Mouse (Mus musculus) midbrain, embryonic 15.5 days (tissue): ENCODE results near the gene Vps33b. TPM values are rescaled to one million over a fixed set of nuclear protein-coding genes. Genes with fewer than 3 reads are reported as not detected.

ENCODE experiments used
- ATAC-seq: fragments of 200-750 bp; cut with Nextera tagmentation; replicated peaks from 2 replicates; pipeline ENCODE4 v1.8.0; 2017; ENCODE audit warnings: moderate TSS enrichment
- H3K27ac ChIP-seq: fragments of 300-500 bp; sonication (generic); 2 replicates; pipeline ENCODE4 v1.5.1; 2015; ENCODE audit warnings: mild to moderate bottlenecking, inconsistent platforms
- H3K27me3 ChIP-seq: fragments of 300-500 bp; sonication (generic); replicated peaks from 2 replicates; pipeline ENCODE4 v1.6.1; 2015; ENCODE audit warnings: inconsistent platforms
- H3K36me3 ChIP-seq: fragments of 300-500 bp; sonication (generic); replicated peaks from 2 replicates; pipeline ENCODE4 v1.6.1; 2015; ENCODE audit warnings: inconsistent platforms
- H3K4me1 ChIP-seq: fragments of 300-500 bp; sonication (generic); 2 replicates; pipeline ENCODE4 v1.6.1; 2015; ENCODE audit warnings: inconsistent platforms
- H3K4me2 ChIP-seq: fragments of 300-500 bp; sonication (generic); 2 replicates; pipeline ENCODE4 v1.6.1; 2015; ENCODE audit warnings: inconsistent platforms, mild to moderate bottlenecking, moderate library complexity
- H3K4me3 ChIP-seq: fragments of 300-500 bp; sonication (generic); 2 replicates; pipeline ENCODE4 v1.5.1; 2015; ENCODE audit warnings: mild to moderate bottlenecking, inconsistent platforms
- H3K9ac ChIP-seq: fragments of 300-500 bp; sonication (generic); 2 replicates; pipeline ENCODE4 v1.6.1; 2015; ENCODE audit warnings: mild to moderate bottlenecking, inconsistent platforms
- H3K9me3 ChIP-seq: fragments of 300-500 bp; sonication (generic); 2 replicates; pipeline ENCODE4 v1.6.1; 2016; ENCODE audit warnings: inconsistent platforms
- WGBS: fragments of 180-500 bp; shearing (Covaris S2); methylation state at CpG from one replicate; pipeline ENCODE4 v1.1.7; 2015; ENCODE audit warnings: mixed read lengths; 5-methylcytosine and 5-hydroxymethylcytosine counted together
- polyA plus RNA-seq: library from polyadenylated mRNA; unstranded; fragments of >200 nt; fragmentation: Nextera tagmentation; extraction: Ambion mirVana; gene quantifications from 2 replicates; pipeline ENCODE4 v1.2.1, GENCODE M21; 2015

Gene Vps33b
- polyA plus RNA-seq, 1 experiment from 2014 or later = 32.6 TPM

DNA sequence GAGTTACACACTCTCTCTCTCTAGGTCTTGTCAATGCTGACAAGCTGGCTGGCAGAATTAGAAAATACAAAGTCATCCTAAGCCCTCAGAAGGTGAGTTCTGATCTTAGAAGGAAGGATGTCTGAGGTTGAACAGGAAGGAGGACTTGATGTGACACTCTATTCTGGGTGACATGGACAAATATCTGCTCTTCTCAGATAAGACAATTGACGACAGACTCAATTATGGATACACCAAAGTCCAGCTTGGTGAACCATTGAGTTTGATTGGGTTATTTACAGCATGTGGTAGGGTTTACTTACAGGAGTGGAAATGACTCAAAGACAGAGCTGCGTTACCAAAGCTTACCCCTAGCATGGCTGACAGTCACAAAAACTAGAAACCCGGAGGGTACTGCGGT, 6.9 kb downstream of the Vps33b start:
- ATAC-seq = no peak
- Histone ChIP-seq H3K27me3 (no peaks in the 10 kb centered on the region), H3K4me2 (no peak overlapping the region), H3K4me3 (no peak overlapping the region), H3K4me1 (peaks cover 6% of the 10 kb centered on the region; the same call in 1 of the 2 replicates), H3K9ac (no peak overlapping the region), H3K36me3 (peaks cover 78% of the 10 kb centered on the region), H3K9me3 (peaks cover 12% of the 10 kb centered on the region), H3K27ac (no peak overlapping the region)
- WGBS = 97% methylated on average over 4 of the region's 4 CpGs

GRCm38 (mm10) chr7:80280032-80280431, 10.6 kb downstream of the Vps33b start:
- Histone ChIP-seq H3K4me3 (no peak overlapping the region), H3K27me3 (no peaks in the 10 kb centered on the region), H3K4me1 (no peaks in the 10 kb centered on the region), H3K36me3 (peaks cover 74% of the 10 kb centered on the region), H3K27ac (no peak overlapping the region), H3K9ac (no peak overlapping the region), H3K4me2 (no peak overlapping the region), H3K9me3 (peaks cover 3% of the 10 kb centered on the region; the same call in 1 of the 2 replicates)
- ATAC-seq = no peak
- 86% methylated on average over 10 of the region's 10 CpGs for WGBS

GRCm38 (mm10) chr7:80280998-80281397, 11.5 kb downstream of the Vps33b start:
- Histone ChIP-seq H3K9me3 (no peaks in the 10 kb centered on the region), H3K4me1 (no peaks in the 10 kb centered on the region), H3K4me3 (no peak overlapping the region), H3K9ac (no peak overlapping the region), H3K36me3 (peaks cover 76% of the 10 kb centered on the region), H3K27ac (no peak overlapping the region), H3K4me2 (no peak overlapping the region), H3K27me3 (no peaks in the 10 kb centered on the region)
- 92% methylated on average over 2 of the region's 2 CpGs for WGBS
- ATAC-seq = no peak

- 91% methylated on average over 3 of the region's 3 CpGs for WGBS
- Histone ChIP-seq H3K27me3 (no peaks in the 10 kb centered on the region), H3K27ac (no peak overlapping the region), H3K9me3 (no peaks in the 10 kb centered on the region), H3K4me2 (no peak overlapping the region), H3K9ac (no peak overlapping the region), H3K36me3 (peaks cover 76% of the 10 kb centered on the region), H3K4me1 (no peaks in the 10 kb centered on the region), H3K4me3 (no peak overlapping the region)
- ATAC-seq = no peak
Measured at GRCm38 (mm10) chr7:80281646-80282045, 12.2 kb downstream of the Vps33b start.

DNA sequence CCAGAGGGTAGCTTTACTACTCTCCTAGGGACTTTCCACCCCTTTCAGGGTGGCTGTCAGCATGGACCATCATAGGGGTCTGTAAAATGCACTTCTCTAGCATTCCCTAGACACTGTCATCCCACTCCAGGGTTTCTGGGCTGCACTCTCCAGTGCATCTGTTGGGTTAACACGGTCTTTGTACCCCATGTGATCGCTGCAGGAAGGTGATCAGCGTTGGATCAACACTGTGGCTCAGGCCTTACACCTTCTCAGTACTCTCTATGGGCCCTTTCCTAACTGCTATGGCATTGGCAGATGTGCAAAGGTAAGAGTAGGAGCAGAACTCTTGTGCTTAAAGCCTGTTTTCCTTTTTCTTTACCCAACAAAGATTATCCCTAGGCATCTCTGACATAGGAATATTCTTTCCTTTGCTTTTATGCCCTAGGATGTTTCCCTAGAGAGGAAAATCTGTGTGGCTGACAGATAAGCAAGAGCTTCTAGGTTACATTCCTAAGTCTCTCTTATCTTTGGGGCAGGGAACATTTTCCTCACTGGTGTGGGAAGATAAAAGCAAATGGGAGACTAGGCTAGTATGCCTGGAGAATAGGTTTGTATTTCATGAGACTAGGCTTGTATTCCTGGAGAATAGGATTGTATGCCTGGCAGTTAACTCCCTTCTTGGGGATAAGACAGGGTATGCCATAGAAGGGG, 13.9 kb downstream of the Vps33b start:
- Histone ChIP-seq H3K4me1 (no peaks in the 10 kb centered on the region), H3K27ac (no peak overlapping the region), H3K9me3 (no peaks in the 10 kb centered on the region), H3K27me3 (no peaks in the 10 kb centered on the region), H3K4me3 (no peak overlapping the region), H3K9ac (no peak overlapping the region), H3K4me2 (no peak overlapping the region), H3K36me3 (peaks cover 75% of the 10 kb centered on the region)
- WGBS = 93% methylated on average over 3 of the region's 3 CpGs
- no peak for ATAC-seq

DNA sequence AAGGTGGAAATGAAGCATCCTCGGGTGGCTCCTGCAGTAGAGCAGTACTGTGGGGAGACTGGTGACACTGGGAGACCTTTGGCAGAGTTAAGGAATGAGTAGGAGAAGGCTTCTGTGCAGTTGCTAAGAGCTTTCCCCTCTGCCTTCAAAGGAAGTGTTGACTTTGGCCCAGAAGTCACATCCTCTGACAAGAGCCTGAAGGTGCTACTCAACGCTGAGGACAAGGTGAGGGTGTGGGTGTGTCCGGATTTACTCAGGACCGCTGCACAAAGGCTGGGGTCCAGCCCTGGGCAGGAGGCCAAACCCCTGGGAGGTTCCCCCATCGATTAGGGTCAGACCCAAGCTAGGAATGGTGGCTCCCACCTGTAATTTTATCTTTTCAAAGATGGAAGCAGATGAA, 14.9 kb downstream of the Vps33b start:
- Histone ChIP-seq H3K4me1 (no peaks in the 10 kb centered on the region), H3K27me3 (no peaks in the 10 kb centered on the region), H3K9me3 (no peaks in the 10 kb centered on the region), H3K27ac (no peak overlapping the region), H3K9ac (no peak overlapping the region), H3K4me3 (no peak overlapping the region), H3K36me3 (peaks cover 69% of the 10 kb centered on the region), H3K4me2 (no peak overlapping the region)
- ATAC-seq = no peak
- WGBS = 93% methylated on average over 5 of the region's 5 CpGs

DNA sequence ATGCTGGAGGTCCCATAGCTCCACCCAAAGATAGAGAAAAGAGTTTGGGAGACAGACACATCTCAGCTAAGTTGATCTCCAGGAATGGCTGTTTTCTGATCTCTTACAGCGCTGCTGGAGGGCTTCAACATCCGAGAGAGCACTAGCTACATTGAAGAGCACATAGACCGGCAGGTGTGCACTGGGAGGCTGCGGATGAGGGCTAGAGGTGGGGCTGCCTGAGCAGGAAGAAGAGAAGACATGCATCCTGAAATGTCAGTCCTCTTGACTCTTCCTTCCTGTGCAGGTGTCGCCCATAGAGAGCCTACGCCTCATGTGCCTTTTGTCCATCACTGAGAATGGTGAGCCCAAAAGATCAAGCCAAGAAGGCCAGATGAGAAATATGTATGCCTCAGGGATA, 16.3 kb downstream of the Vps33b start:
- Histone ChIP-seq H3K4me2 (no peak overlapping the region), H3K27me3 (no peaks in the 10 kb centered on the region), H3K9me3 (no peaks in the 10 kb centered on the region), H3K9ac (no peak overlapping the region), H3K36me3 (peaks cover 64% of the 10 kb centered on the region), H3K4me3 (no peak overlapping the region), H3K4me1 (no peaks in the 10 kb centered on the region), H3K27ac (no peak overlapping the region)
- no peak for ATAC-seq
- 94% methylated on average over 6 of the region's 6 CpGs for WGBS

DNA sequence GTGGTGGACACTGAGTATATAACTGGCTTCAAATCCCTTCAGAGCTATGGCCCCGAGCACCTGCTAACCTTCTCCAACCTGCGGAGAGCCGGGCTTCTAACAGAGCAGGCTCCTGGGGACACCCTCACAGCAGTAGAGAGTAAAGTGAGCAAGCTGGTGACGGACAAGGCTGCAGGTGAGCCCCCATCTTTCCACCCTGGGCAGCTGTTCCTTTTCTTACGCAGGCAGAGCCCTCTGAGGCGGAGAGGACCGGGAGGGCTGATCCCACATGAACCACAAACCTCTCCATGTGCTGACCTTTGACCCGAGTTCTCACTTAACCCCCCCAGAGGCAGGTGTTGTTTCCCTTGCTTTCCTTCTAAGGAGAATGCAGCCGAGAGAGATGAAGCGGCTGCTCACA, 18.3 kb downstream of the Vps33b start:
- H3K27ac ChIP-seq = no peak overlapping the region
- no peaks in the 10 kb centered on the region for H3K9me3 ChIP-seq
- no peak overlapping the region for H3K4me2 ChIP-seq
- H3K27me3 ChIP-seq = no peaks in the 10 kb centered on the region
- no peak for ATAC-seq
- 81% methylated on average over 10 of the region's 10 CpGs for WGBS
- no peak overlapping the region for H3K4me3 ChIP-seq
- no peak overlapping the region for H3K9ac ChIP-seq
- no peaks in the 10 kb centered on the region for H3K4me1 ChIP-seq
- H3K36me3 ChIP-seq = peaks cover 61% of the 10 kb centered on the region

- Histone ChIP-seq H3K9ac (peak within 1 kb of the TSS; percentile 48), H3K9me3 (no peaks in the 10 kb centered on the region), H3K27ac (peak within 1 kb of the TSS; percentile 64), H3K4me2 (peak within 1 kb of the TSS; percentile 99), H3K4me3 (peak within 1 kb of the TSS; percentile 64), H3K4me1 (peaks cover 5% of the 10 kb centered on the region), H3K27me3 (no peaks in the 10 kb centered on the region), H3K36me3 (peaks cover 6% of the 10 kb centered on the region; the same call in 1 of the 2 replicates)
- ATAC-seq = peak; percentile 99
- WGBS = under 1% methylated on average over 52 of the region's 52 CpGs
Measured at GRCm38 (mm10) chr7:80294062-80294763, 24.8 kb downstream of the Vps33b start, which contains the start of gene Prc1. Gene Prc1, plus strand, starts transcription at chr7:80294450.

DNA sequence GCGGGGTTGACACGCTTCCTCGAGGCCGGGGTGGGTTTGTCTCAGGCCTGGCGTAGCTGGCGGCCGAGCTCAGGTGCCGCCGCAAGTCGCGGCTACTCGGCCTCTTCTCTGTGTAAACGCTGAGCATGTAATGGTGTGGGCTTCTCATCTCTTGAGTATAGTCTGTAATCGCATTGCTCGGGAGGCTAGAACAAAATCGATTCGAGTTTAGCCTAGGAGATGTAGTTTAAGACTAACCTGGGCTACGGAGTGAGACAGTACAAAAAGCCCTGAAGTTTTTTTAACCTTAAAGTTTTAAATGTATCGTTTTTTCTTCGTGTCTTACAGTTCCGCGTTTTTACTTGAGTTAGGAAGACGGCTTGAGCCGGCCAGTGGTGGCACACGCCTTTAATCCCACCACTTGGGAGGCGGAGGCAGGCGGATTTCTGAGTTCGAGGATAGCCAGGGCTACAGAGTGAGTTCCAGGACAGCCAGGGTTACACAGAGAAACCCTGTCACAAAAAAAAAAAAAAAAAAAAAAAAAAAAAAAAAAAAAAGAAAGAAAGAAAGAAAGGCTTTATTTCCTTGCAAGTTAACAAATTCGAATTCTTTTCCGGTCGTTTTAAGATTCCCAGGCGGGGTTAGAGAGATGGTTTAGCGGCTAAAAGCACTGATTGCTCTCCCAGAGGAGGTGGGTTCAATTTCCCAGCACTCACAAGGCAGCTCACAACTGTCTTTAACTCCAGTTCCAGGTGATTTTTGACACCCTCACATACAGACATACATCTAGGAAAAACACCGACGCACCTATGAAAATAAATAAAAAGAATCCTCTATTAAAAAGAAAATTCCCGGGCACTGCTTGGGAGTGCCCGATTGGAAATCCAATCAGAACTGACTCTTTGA, 25.6 kb downstream of the Vps33b start:
- Histone ChIP-seq H3K27ac (peak overlapping the region; percentile 50), H3K36me3 (peaks cover 6% of the 10 kb centered on the region; the same call in 1 of the 2 replicates), H3K4me2 (peak overlapping the region; percentile 99), H3K27me3 (no peaks in the 10 kb centered on the region), H3K9ac (peak overlapping the region; percentile 48), H3K4me3 (peak overlapping the region; percentile 64), H3K4me1 (peaks cover 5% of the 10 kb centered on the region), H3K9me3 (no peaks in the 10 kb centered on the region)
- 9% methylated on average over 37 of the region's 37 CpGs for WGBS
- ATAC-seq = no peak

GRCm38 (mm10) chr7:80296462-80296861, 27.0 kb downstream of the Vps33b start:
- H3K4me2 ChIP-seq = no peak overlapping the region
- H3K4me1 ChIP-seq = peaks cover 5% of the 10 kb centered on the region
- H3K36me3 ChIP-seq = no peaks in the 10 kb centered on the region
- 92% methylated on average over 6 of the region's 6 CpGs for WGBS
- H3K9ac ChIP-seq = no peak overlapping the region
- no peak overlapping the region for H3K4me3 ChIP-seq
- H3K27me3 ChIP-seq = no peaks in the 10 kb centered on the region
- ATAC-seq = no peak
- no peak overlapping the region for H3K27ac ChIP-seq
- no peaks in the 10 kb centered on the region for H3K9me3 ChIP-seq

- Histone ChIP-seq H3K36me3 (no peaks in the 10 kb centered on the region), H3K9me3 (no peaks in the 10 kb centered on the region), H3K4me1 (peaks cover 5% of the 10 kb centered on the region), H3K27ac (no peak overlapping the region), H3K4me3 (no peak overlapping the region), H3K27me3 (no peaks in the 10 kb centered on the region), H3K4me2 (no peak overlapping the region), H3K9ac (no peak overlapping the region)
- no peak for ATAC-seq
- 82% methylated on average over 3 of the region's 3 CpGs for WGBS
Measured at GRCm38 (mm10) chr7:80297041-80297440, 27.6 kb downstream of the Vps33b start.
